Mouse (Mus musculus): ENCODE measurements around the gene Myl6b.
A peak's percentile ranks its signal among the peaks of the same experiment; 100 is the strongest.
"Not testable (repeated sequence)": the region's sequence is repeated elsewhere in the genome, so short reads cannot be mapped to it uniquely, and the experiment has no call there.

The Myl6b gene

GRCm38 (mm10) chr10:128518833-128519232 lies 20.3 kb upstream of the Myl6b start:
- DNase-seq (ENCODE audit: low spot score in 2 of 2): peak in 1 of 2 experiments; percentile 55

GRCm38 (mm10) chr10:128516677-128517076 lies 18.2 kb upstream of the Myl6b start:
- DNase-seq (ENCODE audit: low spot score in 2 of 2): no peak

- no peak for DNase-seq (ENCODE audit: low spot score in 2 of 2)
Observed at GRCm38 (mm10) chr10:128516029-128516428, 17.5 kb upstream of the Myl6b start.

- DNase-seq (ENCODE audit: low spot score in 2 of 2): no peak
Observed at GRCm38 (mm10) chr10:128515044-128515443, 16.6 kb upstream of the Myl6b start.

- DNase-seq (ENCODE audit: low spot score in 2 of 2): no peak
Observed at GRCm38 (mm10) chr10:128511761-128512160, 13.3 kb upstream of the Myl6b start.

GRCm38 (mm10) chr10:128511189-128511588 lies 12.7 kb upstream of the Myl6b start:
- no peak for DNase-seq (ENCODE audit: low spot score in 2 of 2)

GRCm38 (mm10) chr10:128510301-128510700 lies 11.8 kb upstream of the Myl6b start:
- no peak for DNase-seq (ENCODE audit: low spot score in 2 of 2)

GRCm38 (mm10) chr10:128509831-128510230 lies 11.3 kb upstream of the Myl6b start:
- DNase-seq (ENCODE audit: low spot score in 2 of 2): no peak

DNA sequence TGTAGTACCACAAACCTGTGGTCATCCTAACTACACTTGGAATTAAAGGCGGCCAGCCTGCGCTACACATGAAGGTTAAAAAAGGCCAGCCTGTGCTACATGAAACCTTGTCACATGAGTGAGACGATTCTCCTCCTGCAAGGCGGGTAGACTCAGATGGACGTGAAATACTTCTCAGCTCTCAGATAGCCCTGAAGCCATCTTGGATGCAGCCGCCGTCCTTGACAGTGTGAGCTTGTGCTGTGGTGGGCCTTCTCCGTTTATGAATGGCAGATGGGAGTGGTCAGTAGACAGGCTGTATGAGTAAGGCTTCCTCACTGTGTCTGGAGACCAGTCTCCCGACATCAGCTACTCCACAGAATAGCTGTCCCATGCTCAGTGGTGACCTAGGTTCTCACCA lies 10.7 kb upstream of the Myl6b start:
- DNase-seq (ENCODE audit: low spot score in 2 of 2): no peak

DNA sequence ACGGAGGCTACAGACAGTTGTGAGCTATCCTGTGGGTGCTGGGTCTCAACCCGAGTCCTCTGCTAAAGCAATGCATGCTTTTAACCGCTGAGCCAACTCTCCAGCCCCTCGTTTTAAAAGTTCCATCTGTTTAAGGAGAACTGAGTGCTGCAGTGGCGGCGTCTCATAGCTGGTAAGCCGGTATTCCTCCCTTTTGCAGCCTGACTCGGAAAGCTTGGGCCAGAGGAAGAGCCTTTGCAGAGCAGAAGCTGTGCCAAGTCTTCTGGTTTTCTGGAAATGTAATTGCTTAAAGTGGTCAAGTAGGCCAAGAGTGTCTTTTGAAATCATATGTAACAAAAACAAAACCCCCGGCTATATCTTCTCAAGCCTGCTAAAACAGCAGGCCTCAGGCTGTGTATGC lies 9.8 kb upstream of the Myl6b start:
- DNase-seq (ENCODE audit: low spot score in 2 of 2): no peak

DNA sequence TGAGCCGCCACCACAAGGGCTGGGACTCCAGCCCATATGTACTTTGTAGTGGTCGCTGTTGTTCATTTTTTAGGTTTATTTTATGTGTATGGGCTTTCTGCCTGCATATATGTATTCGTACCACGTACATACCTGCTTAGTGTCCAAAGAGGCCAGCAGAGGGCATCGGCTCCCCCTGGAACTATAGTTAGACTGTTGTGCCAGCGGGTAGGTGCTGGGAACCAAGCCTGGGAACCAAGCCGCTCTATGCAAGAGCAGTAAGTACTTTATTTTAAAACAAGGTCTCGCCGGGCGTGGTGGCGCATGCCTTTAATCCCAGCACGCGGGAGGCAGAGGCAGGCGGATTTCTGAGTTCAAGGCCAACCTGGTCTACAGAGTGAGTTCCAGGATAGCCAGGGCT lies 7.5 kb upstream of the Myl6b start:
- no peak for DNase-seq (ENCODE audit: low spot score in 2 of 2)

GRCm38 (mm10) chr10:128505371-128505667 lies 6.8 kb upstream of the Myl6b start:
- not testable (repeated sequence) for DNase-seq (ENCODE audit: low spot score in 2 of 2)

- DNase-seq (ENCODE audit: low spot score in 2 of 2): no peak
Observed at GRCm38 (mm10) chr10:128504641-128505370, 6.3 kb upstream of the Myl6b start.

DNA sequence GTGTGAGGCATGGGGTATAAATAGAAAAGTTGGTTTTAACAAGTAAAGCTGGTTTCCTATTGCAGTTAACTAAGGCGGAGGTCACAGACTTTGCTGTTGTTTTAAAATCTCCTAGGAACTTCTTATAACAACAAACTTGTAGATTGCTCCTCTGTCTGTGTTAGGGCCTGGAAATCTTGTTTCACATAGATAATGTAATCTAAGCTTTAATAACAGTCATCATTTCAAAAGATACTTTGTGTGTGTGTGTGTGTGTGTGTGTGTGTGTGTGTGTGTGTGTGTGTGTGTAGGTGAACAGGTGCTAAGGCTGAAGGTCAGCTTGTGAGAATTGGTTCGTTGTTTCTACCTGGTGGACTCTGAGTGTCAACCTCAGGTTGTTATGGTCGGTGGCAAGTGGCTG lies 5.5 kb upstream of the Myl6b start:
- no peak for DNase-seq (ENCODE audit: low spot score in 2 of 2)

DNA sequence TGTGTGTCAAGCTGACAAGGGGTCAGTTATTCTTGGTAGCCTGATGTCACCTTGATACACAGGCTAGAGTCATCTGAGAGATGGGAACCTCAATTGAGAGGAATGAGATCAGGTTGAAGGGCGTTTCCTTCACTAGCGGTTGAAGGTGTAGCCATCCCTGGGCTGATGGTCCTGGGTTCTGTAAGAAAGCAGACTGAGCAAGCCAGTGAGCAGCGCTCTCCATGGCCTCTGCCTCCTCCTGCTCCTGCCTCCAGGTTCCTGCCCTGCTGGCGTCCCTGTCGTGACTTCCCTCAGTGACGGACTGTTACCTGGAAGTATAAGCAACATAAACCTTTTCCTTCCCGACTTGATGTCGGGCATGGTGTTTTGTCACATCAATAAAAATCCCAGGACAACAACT lies 5.0 kb upstream of the Myl6b start:
- no peak for DNase-seq (ENCODE audit: low spot score in 2 of 2)

- peak in 1 of 2 experiments; percentile 61 for DNase-seq (ENCODE audit: low spot score in 2 of 2)
Observed at GRCm38 (mm10) chr10:128502341-128502740, 3.9 kb upstream of the Myl6b start.

GRCm38 (mm10) chr10:128499116-128499671 lies 709 bp upstream of the Myl6b start:
- DNase-seq (ENCODE audit: low spot score in 2 of 2): peak in 1 of 2 experiments; percentile 68

DNA sequence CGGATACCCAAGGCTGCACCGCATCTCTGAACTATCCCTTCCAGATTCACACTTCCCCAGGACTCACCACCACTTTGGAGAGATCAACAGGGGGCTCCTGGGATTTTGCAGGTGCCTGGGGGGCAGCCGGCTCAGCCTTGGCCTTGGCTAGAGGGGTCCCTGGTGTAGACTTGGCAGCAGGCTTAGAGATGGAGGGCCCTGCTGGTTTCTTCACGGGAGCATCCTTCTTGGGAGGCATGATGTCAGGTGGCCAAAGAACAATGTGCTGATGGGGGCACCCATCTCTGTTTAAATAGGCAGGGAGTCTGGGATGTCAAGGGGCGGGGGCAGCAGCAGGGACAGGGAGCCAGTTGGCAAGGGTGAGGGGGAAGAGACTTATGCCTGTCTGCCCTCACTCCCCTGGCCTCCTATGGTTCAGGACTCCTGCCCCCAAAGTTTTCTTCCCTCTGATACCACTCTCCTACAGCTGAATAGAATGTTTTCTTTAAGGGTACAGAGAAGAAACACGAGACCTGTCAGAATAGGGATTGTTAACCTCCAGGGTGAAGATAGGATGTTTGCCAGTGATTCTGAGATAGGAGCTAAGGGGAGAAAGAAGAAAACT lies 1.2 kb downstream of the Myl6b start:
- DNase-seq (ENCODE audit: low spot score in 2 of 2): no peak

- DNase-seq (ENCODE audit: low spot score in 2 of 2): no peak
Observed at GRCm38 (mm10) chr10:128496509-128497077, 1.9 kb downstream of the Myl6b start.

- DNase-seq (ENCODE audit: low spot score in 2 of 2): no peak
Observed at GRCm38 (mm10) chr10:128495903-128496302, 2.6 kb downstream of the Myl6b start.

GRCm38 (mm10) chr10:128495270-128495669 lies 3.2 kb downstream of the Myl6b start:
- no peak for DNase-seq (ENCODE audit: low spot score in 2 of 2)

DNA sequence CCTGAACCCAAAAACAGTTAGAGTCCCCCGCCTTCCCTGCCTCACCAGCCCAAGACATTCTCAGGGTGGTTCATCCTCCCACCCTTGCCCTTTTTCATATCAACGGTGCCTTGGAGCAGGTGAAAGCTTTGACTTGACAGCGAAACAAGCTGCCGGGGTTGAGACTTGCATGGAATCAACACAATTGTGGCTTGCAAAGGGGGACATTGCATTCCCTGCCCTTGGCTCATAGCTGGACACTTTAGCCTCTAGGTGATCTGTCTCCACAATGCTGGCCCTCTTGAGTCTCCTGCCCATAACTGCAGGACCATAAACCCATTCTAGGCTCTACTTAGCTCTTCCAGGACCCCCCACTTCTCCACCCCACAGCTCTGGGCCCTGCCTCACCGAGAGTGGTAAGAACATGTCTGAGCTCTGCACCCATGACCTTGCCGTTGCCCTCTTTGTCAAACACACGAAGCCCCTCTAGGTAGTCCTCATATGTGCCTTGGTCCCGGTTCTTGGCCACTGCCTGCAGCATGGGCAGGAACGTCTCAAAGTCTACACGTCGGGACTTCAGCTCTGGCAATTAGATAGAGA lies 3.7 kb downstream of the Myl6b start:
- DNase-seq (ENCODE audit: low spot score in 2 of 2): no peak

All from urinary bladder, postnatal 36 days (tissue).